Mouse (Mus musculus): Measurements from ENCODE around the gene Gm45208.

DNA sequence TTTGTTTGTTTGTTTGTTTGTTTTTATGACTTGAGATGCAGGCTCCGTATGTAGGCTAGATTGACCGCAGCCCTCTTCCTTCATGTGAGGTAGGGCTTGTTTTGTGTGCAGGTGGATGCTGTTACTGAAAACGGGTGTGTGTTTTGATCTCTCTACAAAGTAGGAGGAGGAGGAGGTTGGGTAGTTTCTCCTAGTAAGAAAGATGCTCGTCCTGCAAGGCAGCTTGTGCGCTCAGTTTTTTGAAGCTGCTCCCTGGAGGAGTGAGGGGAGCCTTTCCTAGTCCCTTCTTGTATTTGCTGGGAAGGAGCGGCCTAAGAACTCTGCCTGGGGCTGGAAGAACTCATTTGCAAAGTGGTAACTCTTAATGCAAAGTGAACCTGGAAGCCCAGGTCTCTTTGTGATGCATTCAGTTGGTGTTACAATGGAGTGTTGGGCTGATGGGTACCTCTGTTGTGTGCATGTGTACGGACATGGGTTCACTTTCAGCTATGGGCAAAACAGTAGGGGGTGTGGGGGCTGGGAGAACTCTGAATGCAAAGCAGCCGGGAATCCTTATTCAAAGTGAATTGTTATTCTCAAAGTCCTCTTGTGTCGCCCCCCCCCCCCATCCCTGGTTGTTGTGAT is 42.7 kb downstream of the Gm45208 start:
- no peak for TF ChIP-seq CTCF (IDR thresholded peaks at IDR 0.05; ENCODE audit: low read depth, low read length)
- no peak for TF ChIP-seq POLR2A (IDR thresholded peaks at IDR 0.05; ENCODE audit: borderline replicate concordance, low read depth, low read length)
